Mouse (Mus musculus) C2C12 (cell line): ENCODE measurements at regions not wholly inside any gene's neighbourhood (a gene's known extent, or its start where the extent isn't known, plus 50 kb on each side); places are given as distances from the start of the nearest gene placed in this dataset.
"Not testable (repeated sequence)": the region's sequence is repeated elsewhere in the genome, so short reads cannot be mapped to it uniquely, and the experiment has no call there.

Experiments used
- H3K27me3 ChIP-seq: one replicate; pipeline ENCODE4 v1.6.1; 2011; ENCODE audit not compliant: control insufficient read depth, insufficient read depth, insufficient read length
- H3K36me3 ChIP-seq: one replicate; pipeline ENCODE4 v1.6.1; 2011; ENCODE audit not compliant: control insufficient read depth, insufficient read depth
- H3K4me3 ChIP-seq: one replicate; pipeline ENCODE4 v1.5.1; 2011; ENCODE audit warnings: mild to moderate bottlenecking, control low read depth; ENCODE audit not compliant: poor library complexity, insufficient read depth, severe bottlenecking
- H3K79me2 ChIP-seq: one replicate; pipeline ENCODE4 v1.6.1; 2011; ENCODE audit not compliant: control insufficient read depth, insufficient read depth
- H3K79me3 ChIP-seq: one replicate; pipeline ENCODE4 v1.6.1; 2011; ENCODE audit warnings: low read depth, control low read depth
- H3ac ChIP-seq: one replicate; pipeline ENCODE3; 2011; ENCODE audit warnings: low read depth; ENCODE audit not compliant: control insufficient read depth, insufficient read length
- CEBPB ChIP-seq: IDR thresholded peaks from one replicate; pipeline ENCODE4 v1.6.1; 2011; ENCODE audit warnings: low read depth, mild to moderate bottlenecking, control low read depth, moderate library complexity
- CTCF ChIP-seq: IDR thresholded peaks from one replicate; pipeline ENCODE4 v1.5.1; 2011; ENCODE audit not compliant: control insufficient read depth, insufficient read depth, insufficient read length
- FOSL1 ChIP-seq: IDR thresholded peaks from one replicate; pipeline ENCODE4 v1.8.0; 2011; ENCODE audit warnings: mild to moderate bottlenecking, low read length; ENCODE audit not compliant: poor library complexity, insufficient read depth, severe bottlenecking
- MAX ChIP-seq: IDR thresholded peaks from one replicate; pipeline ENCODE4 v1.6.1; 2011; ENCODE audit warnings: mild to moderate bottlenecking, control low read depth
- MYOD1 ChIP-seq: IDR thresholded peaks from one replicate; pipeline ENCODE4 v1.6.1; 2011; ENCODE audit warnings: low read depth; ENCODE audit not compliant: control insufficient read depth, insufficient read length
- MYOG ChIP-seq: IDR thresholded peaks from one replicate; pipeline ENCODE4 v1.6.1; 2011; ENCODE audit not compliant: control insufficient read depth, insufficient read length; ENCODE audit errors: extremely low read depth
- USF1 ChIP-seq: IDR thresholded peaks from one replicate; pipeline ENCODE4 v1.6.1; 2011; ENCODE audit warnings: low read depth, mild to moderate bottlenecking, control low read depth, moderate library complexity

DNA sequence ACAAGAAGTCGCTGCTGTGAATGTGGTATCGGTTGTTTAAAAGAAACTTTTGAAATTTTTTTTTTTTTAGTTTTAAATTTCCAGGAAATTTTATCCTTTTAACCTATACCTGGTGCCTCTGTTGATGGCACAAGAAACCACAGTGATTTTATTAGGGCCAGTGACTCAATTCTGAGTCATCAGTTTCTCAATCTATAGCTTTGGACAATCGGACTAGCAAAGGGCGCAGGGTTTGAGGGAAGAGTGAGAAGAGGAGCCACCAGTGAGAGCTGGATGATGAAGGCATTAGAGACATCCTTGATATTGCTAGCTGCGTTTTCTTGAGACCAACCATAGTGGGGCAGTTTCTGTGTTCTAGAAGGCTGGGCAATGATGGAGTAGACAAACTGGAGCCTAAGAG is 55.4 kb upstream of the Il33 start:
- no peak overlapping the region for H3ac ChIP-seq
- no peaks in the 10 kb centered on the region for H3K79me2 ChIP-seq
- H3K36me3 ChIP-seq, result no peaks in the 10 kb centered on the region
- no peaks in the 10 kb centered on the region for H3K27me3 ChIP-seq
- TF ChIP-seq MYOG (no peak), MYOD1 (no peak), MAX (no peak), CEBPB (peak; percentile 92), CTCF (no peak), FOSL1 (peak; percentile 96)
- no peak overlapping the region for H3K4me3 ChIP-seq
- no peaks in the 10 kb centered on the region for H3K79me3 ChIP-seq

DNA sequence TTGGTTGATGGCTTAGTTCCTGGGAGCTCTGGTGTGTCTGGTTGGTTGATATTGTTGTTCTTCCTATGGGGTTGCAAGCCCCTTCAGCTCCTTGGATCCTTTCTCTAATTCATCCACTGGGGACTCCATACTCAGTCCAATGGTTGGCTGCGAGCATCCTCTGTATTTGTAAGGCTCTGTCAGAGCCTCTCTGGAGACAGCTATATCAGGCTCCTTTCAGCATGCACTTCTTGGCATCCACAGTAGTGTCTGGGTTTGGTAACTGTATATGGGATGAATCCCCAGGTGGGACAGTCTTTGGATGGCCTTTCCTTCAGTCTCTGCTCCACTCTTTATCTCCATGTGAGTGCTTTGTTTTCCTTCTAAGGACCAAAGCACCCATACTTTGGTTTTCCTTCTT is 55.9 kb upstream of the Ranbp6 start:
- not testable (repeated sequence) for H3K4me3 ChIP-seq, H3K36me3 ChIP-seq, H3K27me3 ChIP-seq, H3K79me3 ChIP-seq, H3K79me2 ChIP-seq, H3ac ChIP-seq

DNA sequence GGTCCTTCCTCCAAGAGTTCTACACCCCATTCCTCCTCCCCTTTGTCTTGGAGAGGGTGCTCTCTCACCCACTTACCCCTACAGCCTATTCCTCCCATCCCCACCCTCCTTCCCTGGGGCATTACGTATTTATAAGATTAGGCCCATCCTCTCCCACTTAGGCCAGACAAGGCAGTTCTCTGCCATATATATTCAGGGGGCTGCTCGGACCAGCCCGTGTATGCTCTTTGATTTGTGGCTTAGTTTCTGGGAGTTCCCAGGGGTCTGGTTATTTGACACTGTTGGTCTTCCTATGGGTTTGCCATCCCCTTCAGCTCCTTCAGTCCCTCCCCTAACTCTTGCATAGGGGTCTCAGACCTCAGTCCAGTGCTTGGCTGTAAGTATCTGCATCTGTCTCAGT is 54.0 kb upstream of the Ranbp6 start:
- Histone ChIP-seq H3K27me3 (no peaks in the 10 kb centered on the region), H3ac (no peak overlapping the region), H3K4me3 (no peak overlapping the region), H3K79me3 (no peaks in the 10 kb centered on the region), H3K36me3 (no peaks in the 10 kb centered on the region), H3K79me2 (no peaks in the 10 kb centered on the region)
- TF ChIP-seq FOSL1, result no peak
- no peak for TF ChIP-seq MAX
- TF ChIP-seq CEBPB, result no peak
- no peak for TF ChIP-seq MYOG
- no peak for TF ChIP-seq CTCF
- TF ChIP-seq MYOD1, result no peak
- no peak for TF ChIP-seq USF1

DNA sequence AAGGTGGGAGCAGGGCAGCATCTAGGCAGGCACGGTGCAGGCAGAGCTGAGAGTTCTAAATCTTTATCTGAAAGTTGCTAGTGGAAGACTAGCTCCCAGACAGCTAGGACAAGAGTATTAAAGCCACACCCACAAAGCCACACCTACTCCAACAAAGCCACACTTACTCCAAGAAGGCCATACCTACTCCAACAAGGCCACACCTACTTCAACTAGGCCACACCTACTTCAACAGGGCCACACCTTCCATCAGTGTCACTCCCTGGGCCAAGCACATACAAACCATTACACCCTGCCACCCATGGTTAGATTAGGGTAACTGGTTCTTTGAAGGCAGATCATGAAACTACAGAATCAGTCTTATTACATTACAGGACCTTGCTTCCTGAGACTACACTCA is 52.4 kb upstream of the Ranbp6 start:
- H3K79me3 ChIP-seq, result no peaks in the 10 kb centered on the region
- no peak for TF ChIP-seq FOSL1
- no peak for TF ChIP-seq MAX
- no peak for TF ChIP-seq MYOG
- no peak for TF ChIP-seq CEBPB
- TF ChIP-seq MYOD1, result no peak
- TF ChIP-seq CTCF, result no peak
- no peak for TF ChIP-seq USF1
- H3K36me3 ChIP-seq, result no peaks in the 10 kb centered on the region
- H3K79me2 ChIP-seq, result no peaks in the 10 kb centered on the region
- no peaks in the 10 kb centered on the region for H3K27me3 ChIP-seq
- no peak overlapping the region for H3ac ChIP-seq
- H3K4me3 ChIP-seq, result no peak overlapping the region

DNA sequence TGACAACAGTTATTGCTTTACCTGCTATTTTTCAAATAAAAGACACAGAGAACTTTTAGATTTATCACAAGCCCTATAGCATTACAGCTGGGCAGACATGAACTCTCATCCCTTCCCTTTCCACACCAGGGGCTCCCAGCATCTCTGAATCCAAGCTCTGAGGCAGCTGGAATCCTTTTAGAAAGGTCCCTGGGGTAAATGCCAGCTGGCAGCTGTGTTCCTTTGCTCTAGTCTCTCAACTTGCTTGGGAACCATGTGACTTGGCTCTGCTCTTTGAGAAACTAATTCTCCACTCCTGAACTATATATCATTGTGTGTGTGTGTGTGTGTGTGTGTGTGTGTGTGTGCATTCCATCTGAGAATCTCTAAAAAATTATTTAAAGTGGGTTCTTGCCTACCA is 50.0 kb upstream of the Ranbp6 start:
- no peak overlapping the region for H3K4me3 ChIP-seq
- TF ChIP-seq FOSL1, result no peak
- no peak for TF ChIP-seq CEBPB
- H3K36me3 ChIP-seq, result no peaks in the 10 kb centered on the region
- H3ac ChIP-seq, result no peak overlapping the region
- no peaks in the 10 kb centered on the region for H3K79me2 ChIP-seq
- no peaks in the 10 kb centered on the region for H3K27me3 ChIP-seq
- no peaks in the 10 kb centered on the region for H3K79me3 ChIP-seq
